Mouse (Mus musculus): ENCODE results near the gene Ints11.

GRCm38 (mm10) chr4:155871404-155871803 is 2.1 kb downstream of the Ints11 start:
- TF ChIP-seq CTCF (IDR thresholded peaks at IDR 0.05; ENCODE audit: low read depth, low read length) (no peak), POLR2A (IDR thresholded peaks at IDR 0.05; ENCODE audit: extremely low read depth, insufficient read depth, low read length) (no peak)

Data from liver, adult 2 months (tissue).